Mouse (Mus musculus): ENCODE data around the gene Tcf7. TPM values are rescaled to one million over a fixed set of nuclear protein-coding genes. Genes with fewer than 3 reads are reported as not detected.

Gene Tcf7
- polyA plus RNA-seq (2012; rRNA removed) = 8.8 and 9.6 TPM in 2 replicates

GRCm38 (mm10) chr11:52282774-52283595 lies at the start of gene Tcf7:
Gene Tcf7 (minus strand): TSS chr11:52283014.

GRCm38 (mm10) chr11:52231606-52232541 lies 50.9 kb downstream of the Tcf7 start, which contains the start of gene Skp1a:
Gene Skp1a (plus strand): TSS chr11:52231995.

GRCm38 (mm10) chr11:52213887-52214286 lies 68.9 kb downstream of the Tcf7 start, which contains the start of gene Olfr1371:
Gene Olfr1371 (minus strand): TSS chr11:52213987.

Other genes starting within 250 kb of the Tcf7 start
- gene Ppp2ca, start 184.3 kb downstream of the Tcf7 start, polyA plus RNA-seq (2012; rRNA removed) = 112 and 124 TPM in 2 replicates
- not detected in 2 replicates for gene Olfr1373, start 137.5 kb downstream of the Tcf7 start, polyA plus RNA-seq (2012; rRNA removed)
- not detected in 2 replicates for gene Olfr1371, start 69.0 kb downstream of the Tcf7 start, polyA plus RNA-seq (2012; rRNA removed)
- gene Skp1a, start 51.0 kb downstream of the Tcf7 start, polyA plus RNA-seq (2012; rRNA removed) = 219 and 243 TPM in 2 replicates
- gene Vdac1, start 77.8 kb upstream of the Tcf7 start, polyA plus RNA-seq (2012; rRNA removed) = 171 and 182 TPM in 2 replicates
- 92.9 and 109 TPM in 2 replicates for gene 9530068E07Rik, start 113.4 kb upstream of the Tcf7 start, polyA plus RNA-seq (2012; rRNA removed)

Data from central nervous system, embryonic 14 days (tissue).